Comparison of ENCODE assay signal across 8 mouse cellular contexts in the genomic region with DNA sequence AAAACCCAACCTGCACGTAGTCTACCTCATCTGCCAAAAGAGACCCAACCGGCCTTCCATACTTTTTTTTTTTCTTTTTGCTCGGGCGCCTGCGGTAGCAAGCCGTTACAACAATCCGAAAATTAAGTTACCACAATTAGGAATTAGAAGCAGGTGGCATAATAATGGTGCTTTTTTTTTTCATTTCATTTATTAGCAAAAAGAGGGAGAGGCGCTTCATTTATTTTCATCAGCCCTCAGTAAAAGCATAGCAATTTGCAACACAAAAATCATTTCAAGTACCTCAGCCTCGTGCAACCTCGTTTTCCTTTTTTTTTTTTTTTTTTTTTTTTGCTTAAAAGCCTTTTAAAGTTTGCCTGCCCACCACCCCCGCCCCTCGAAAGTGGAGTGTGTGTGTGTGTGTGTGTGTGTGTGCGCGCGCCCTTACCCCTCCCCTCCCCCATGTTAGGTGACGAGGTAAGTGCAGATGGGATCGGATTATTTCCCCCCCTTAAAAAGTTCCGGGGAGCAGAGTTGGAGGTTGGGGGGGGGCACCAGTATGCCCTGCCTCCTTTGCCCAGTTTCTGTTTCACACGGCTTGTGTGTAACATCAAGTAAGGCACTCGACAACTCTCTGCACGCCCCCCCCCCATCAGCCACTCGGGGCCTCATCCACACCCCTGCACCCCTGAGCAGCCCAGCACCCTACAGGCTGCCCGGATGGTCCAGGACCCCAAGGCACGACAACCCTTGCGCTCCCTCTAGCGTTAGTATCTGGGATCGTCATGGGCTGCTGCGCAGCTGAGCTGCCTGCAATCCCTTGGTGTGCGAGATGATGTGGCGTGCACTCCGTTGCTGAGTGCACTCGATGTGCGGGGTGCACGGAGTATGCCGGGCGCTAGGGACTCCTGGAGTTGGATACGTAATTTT. TPM values are rescaled to one million over a fixed set of nuclear protein-coding genes. Genes with fewer than 3 reads are reported as not detected.
A peak's percentile ranks its signal among the peaks of the same experiment; 100 is the strongest.
DNase-seq lines count a peak whose midpoint lies in the region; ATAC-seq and TF ChIP-seq lines count a peak whose summit lies in the region.

No protein-coding gene starts in this region.

- peak overlapping the region; percentile 64 for H3K4me3 ChIP-seq in hindbrain, embryonic 10.5 days
- peak overlapping the region; percentile 50 for H3K4me3 ChIP-seq in lung, embryonic 15.5 days
- H3K4me3 ChIP-seq in olfactory bulb, adult 2 months (ENCODE audit: insufficient read depth, low read depth, low read length), result peak overlapping the region; percentile 57
- H3K4me3 ChIP-seq in thymus, adult 2 months (ENCODE audit: control insufficient read depth, insufficient read depth, low read length), result peak overlapping the region; percentile 55

- TF ChIP-seq POLR2A in olfactory bulb, adult 2 months (IDR thresholded peaks at IDR 0.05; ENCODE audit: insufficient read depth, low read depth, low read length), result no peak
- TF ChIP-seq POLR2A in thymus, adult 2 months (IDR thresholded peaks at IDR 0.05; ENCODE audit: control insufficient read depth, extremely low read depth, insufficient read depth, low read length, poor library complexity), result peak; percentile 18; the same call in 1 of the 2 replicates

- no peaks in the 10 kb centered on the region for H3K36me3 ChIP-seq in hindbrain, embryonic 10.5 days
- H3K36me3 ChIP-seq in lung, embryonic 15.5 days, result no peaks in the 10 kb centered on the region
- no peaks in the 10 kb centered on the region for H3K36me3 ChIP-seq in thymus, adult 2 months (ENCODE audit: control insufficient read depth, insufficient read depth, low read length)

- peak overlapping the region; percentile 75 for H3K27ac ChIP-seq in hindbrain, embryonic 10.5 days
- no peak overlapping the region for H3K27ac ChIP-seq in lung, embryonic 15.5 days
- H3K27ac ChIP-seq in olfactory bulb, adult 2 months (ENCODE audit: insufficient read depth, low read depth, low read length), result peak overlapping the region; percentile 45; the same call in 1 of the 2 replicates
- no peak overlapping the region for H3K27ac ChIP-seq in thymus, adult 2 months (ENCODE audit: control insufficient read depth, insufficient read depth, low read length)

- H3K9me3 ChIP-seq in hindbrain, embryonic 10.5 days, result peaks cover 2% of the 10 kb centered on the region; the same call in 1 of the 2 replicates
- no peaks in the 10 kb centered on the region for H3K9me3 ChIP-seq in lung, embryonic 15.5 days

- peak overlapping the region; percentile 35 for H3K9ac ChIP-seq in lung, embryonic 15.5 days

- WGBS in hindbrain, embryonic 10.5 days, result 2% methylated on average over 37 of the region's 37 CpGs
- WGBS in lung, embryonic 15.5 days, result 1% methylated on average over 37 of the region's 37 CpGs
- WGBS in olfactory bulb, adult 2 months, result 4% methylated on average over 35 of the region's 37 CpGs
- 2% methylated on average over 35 of the region's 37 CpGs for WGBS in thymus, adult 2 months

- H3K4me1 ChIP-seq in hindbrain, embryonic 10.5 days (replicated peaks), result peaks cover 36% of the 10 kb centered on the region
- H3K4me1 ChIP-seq in lung, embryonic 15.5 days, result peaks cover 4% of the 10 kb centered on the region
- H3K4me1 ChIP-seq in olfactory bulb, adult 2 months (ENCODE audit: control insufficient read depth, insufficient read depth, low read length), result peaks cover 28% of the 10 kb centered on the region
- H3K4me1 ChIP-seq in thymus, adult 2 months (replicated peaks; ENCODE audit: control insufficient read depth, insufficient read depth, low read length), result peaks cover 4% of the 10 kb centered on the region; the same call in 1 of the 2 replicates

- TF ChIP-seq CTCF in olfactory bulb, adult 2 months (IDR thresholded peaks at IDR 0.05; ENCODE audit: insufficient read depth, low read depth, low read length), result peak; percentile 95
- TF ChIP-seq CTCF in thymus, adult 2 months (IDR thresholded peaks at IDR 0.05; ENCODE audit: borderline replicate concordance, control insufficient read depth, extremely low read depth, insufficient read depth, low read length, poor library complexity), result peak; percentile 79; the same call in 1 of the 2 replicates

- H3K27me3 ChIP-seq in hindbrain, embryonic 10.5 days (ENCODE audit: insufficient read depth, poor library complexity, severe bottlenecking), result peaks cover 70% of the 10 kb centered on the region
- peaks cover 28% of the 10 kb centered on the region for H3K27me3 ChIP-seq in lung, embryonic 15.5 days
- peaks cover 9% of the 10 kb centered on the region; the same call in 1 of the 2 replicates for H3K27me3 ChIP-seq in thymus, adult 2 months (ENCODE audit: control insufficient read depth, insufficient read depth, low read length)

- peak; percentile 82 for ATAC-seq in frontal cortex, adult (ENCODE audit: low TSS enrichment)
- peak; percentile 93 for ATAC-seq in lung, embryonic 15.5 days (ENCODE audit: borderline replicate concordance, extremely low read depth, low FRiP score, low TSS enrichment)

- H3K4me2 ChIP-seq in lung, embryonic 15.5 days, result peak overlapping the region; percentile 95

- DNase-seq in Muller cell, postnatal 12 days (ENCODE audit: inconsistent ontology term), result peak; percentile 84
- peak; percentile 80 for DNase-seq in cerebellum, adult 9-10 months
- DNase-seq in hindbrain, embryonic 10.5 days (ENCODE audit: low spot score), result peak; percentile 93
- DNase-seq in layer of hippocampus, adult 9-10 months (ENCODE audit: low spot score), result peak; percentile 90
- peak; percentile 92 for DNase-seq in thymus, adult 2 months

RNA-seq across cellular contexts. Expression of gene Vrk1, which starts 47.7 kb away (rescaled TPM):
- polyA plus RNA-seq in hindbrain, embryonic 10.5 days (2016; fragmentation: Nextera tagmentation; extraction: Ambion mirVana), result 81.7 and 109 TPM in 2 replicates
- 76.3 and 80.6 TPM in 2 replicates for polyA plus RNA-seq in lung, embryonic 15.5 days (2015; fragmentation: Nextera tagmentation; extraction: Ambion mirVana)
- not detected in 2 replicates for polyA plus RNA-seq in olfactory bulb, adult 2 months (2012; ENCODE audit: insufficient read depth, insufficient read length, low replicate concordance, missing spikeins)
- polyA plus RNA-seq in thymus, adult 2 months (2012; rRNA removed), result 15.8 and 16.1 TPM in 2 replicates

Comparison
In these comparisons a context has a peak if more than half of its experiments do, and no peak if none do; other contexts are left out.
1. H3K27ac ChIP-seq: peak in hindbrain, embryonic 10.5 days (single experiment) and olfactory bulb, adult 2 months (single experiment); none in lung, embryonic 15.5 days (single experiment) and thymus, adult 2 months (single experiment).
2. Peak in every context shown above with its lines, with median percentiles within 50 percentile points of each other: DNase-seq and H3K4me3 ChIP-seq.